Mouse (Mus musculus) embryonic facial prominence, embryonic 15.5 days (tissue): ENCODE measurements at regions not wholly inside any gene's neighbourhood (a gene's known extent, or its start where the extent isn't known, plus 50 kb on each side); places are given as distances from the start of the nearest gene placed in this dataset.

Source experiments
- ATAC-seq: fragments of 200-750 bp; cut with Nextera tagmentation; 2 replicates; pipeline ENCODE4 v1.8.0; 2017; ENCODE audit warnings: low read depth, moderate TSS enrichment; ENCODE audit not compliant: insufficient number of reproducible peaks, low FRiP score, low TSS enrichment
- H3K27ac ChIP-seq: fragments of 300-500 bp; sonication (generic); replicated peaks from 2 replicates; pipeline ENCODE4 v1.5.1; 2015; ENCODE audit warnings: mild to moderate bottlenecking, inconsistent platforms
- H3K27me3 ChIP-seq: fragments of 300-500 bp; sonication (generic); 2 replicates; pipeline ENCODE4 v1.6.1; 2015; ENCODE audit warnings: inconsistent platforms
- H3K36me3 ChIP-seq: fragments of 300-500 bp; sonication (generic); 2 replicates; pipeline ENCODE4 v1.6.1; 2015; ENCODE audit warnings: mild to moderate bottlenecking, inconsistent platforms
- H3K4me1 ChIP-seq: fragments of 300-500 bp; sonication (generic); 2 replicates; pipeline ENCODE4 v1.6.1; 2015; ENCODE audit warnings: inconsistent platforms
- H3K4me2 ChIP-seq: fragments of 300-500 bp; sonication (generic); replicated peaks from 2 replicates; pipeline ENCODE4 v1.6.1; 2015; ENCODE audit warnings: mild to moderate bottlenecking, inconsistent platforms
- H3K4me3 ChIP-seq: fragments of 300-500 bp; sonication (generic); replicated peaks from 2 replicates; pipeline ENCODE4 v1.5.1; 2015; ENCODE audit warnings: mild to moderate bottlenecking, inconsistent platforms
- H3K9ac ChIP-seq: fragments of 300-500 bp; sonication (generic); 2 replicates; pipeline ENCODE4 v1.6.1; 2015; ENCODE audit warnings: inconsistent platforms
- H3K9me3 ChIP-seq: fragments of 300-500 bp; sonication (generic); replicated peaks from 2 replicates; pipeline ENCODE4 v1.6.1; 2016; ENCODE audit warnings: inconsistent platforms
- WGBS: fragments of 180-500 bp; shearing (Covaris S2); methylation state at CpG from one replicate; pipeline ENCODE4 v1.1.7; 2015; 5-methylcytosine and 5-hydroxymethylcytosine counted together

DNA sequence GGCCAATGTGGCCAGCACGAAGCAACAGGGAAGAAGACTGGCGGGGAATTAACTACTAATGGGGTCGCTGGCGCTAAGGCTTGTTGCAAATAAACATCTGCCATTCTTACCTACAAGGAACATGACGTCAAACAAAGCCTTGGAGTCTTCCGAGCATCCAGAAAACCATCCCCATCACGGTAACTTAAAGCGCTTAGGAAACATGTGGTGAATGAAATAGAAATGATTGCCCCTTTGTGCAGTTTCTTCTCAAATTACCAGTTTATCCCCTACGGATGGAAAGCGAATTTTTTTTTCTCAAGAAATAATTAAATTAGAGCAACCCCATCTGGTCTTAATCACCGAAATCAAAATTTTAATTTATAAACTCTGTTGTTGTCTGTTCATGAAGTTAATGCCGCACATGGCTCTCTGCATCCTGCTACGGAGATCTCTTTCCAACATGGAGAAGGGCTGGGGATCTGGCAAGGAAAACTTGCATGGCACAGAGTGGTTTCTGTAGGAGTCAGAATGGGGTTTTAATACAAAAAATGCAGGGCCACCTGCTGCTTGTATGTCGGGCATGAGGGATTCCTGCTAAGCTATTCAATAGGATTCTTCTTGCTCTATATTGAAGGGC, 694.9 kb downstream of the Utrn start:
- H3K27ac ChIP-seq = no peak overlapping the region
- no peak for ATAC-seq
- H3K4me3 ChIP-seq = no peak overlapping the region
- no peaks in the 10 kb centered on the region for H3K36me3 ChIP-seq
- H3K27me3 ChIP-seq = no peaks in the 10 kb centered on the region
- H3K9me3 ChIP-seq = no peaks in the 10 kb centered on the region
- H3K9ac ChIP-seq = no peak overlapping the region
- no peaks in the 10 kb centered on the region for H3K4me1 ChIP-seq
- 32% methylated on average over 14 of the region's 14 CpGs for WGBS
- no peak overlapping the region for H3K4me2 ChIP-seq

DNA sequence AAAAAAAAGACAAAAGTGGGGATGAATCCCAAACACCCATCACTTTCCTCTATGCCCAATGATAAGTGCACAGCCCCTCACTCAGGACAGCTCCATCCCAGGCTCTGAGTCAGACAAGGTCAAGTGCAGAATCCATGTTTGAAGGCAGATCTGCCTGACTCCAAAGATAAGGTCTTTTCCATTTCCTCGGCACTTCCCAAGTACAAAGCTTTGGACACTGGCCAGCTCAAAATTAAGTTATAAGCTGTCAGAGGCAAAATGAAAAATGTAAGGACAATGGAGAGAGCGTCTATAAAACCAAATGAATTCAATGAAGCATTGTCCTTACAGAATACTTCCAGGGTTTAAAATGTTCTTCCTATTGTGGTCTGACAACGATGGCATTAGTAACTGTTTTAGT, 694.0 kb downstream of the Utrn start:
- no peak overlapping the region for H3K4me2 ChIP-seq
- no peak overlapping the region for H3K27ac ChIP-seq
- no peaks in the 10 kb centered on the region for H3K9me3 ChIP-seq
- no peaks in the 10 kb centered on the region for H3K4me1 ChIP-seq
- WGBS = 56% methylated on average over 3 of the region's 3 CpGs
- no peak for ATAC-seq
- no peak overlapping the region for H3K4me3 ChIP-seq
- H3K9ac ChIP-seq = no peak overlapping the region
- no peaks in the 10 kb centered on the region for H3K27me3 ChIP-seq
- no peaks in the 10 kb centered on the region for H3K36me3 ChIP-seq

DNA sequence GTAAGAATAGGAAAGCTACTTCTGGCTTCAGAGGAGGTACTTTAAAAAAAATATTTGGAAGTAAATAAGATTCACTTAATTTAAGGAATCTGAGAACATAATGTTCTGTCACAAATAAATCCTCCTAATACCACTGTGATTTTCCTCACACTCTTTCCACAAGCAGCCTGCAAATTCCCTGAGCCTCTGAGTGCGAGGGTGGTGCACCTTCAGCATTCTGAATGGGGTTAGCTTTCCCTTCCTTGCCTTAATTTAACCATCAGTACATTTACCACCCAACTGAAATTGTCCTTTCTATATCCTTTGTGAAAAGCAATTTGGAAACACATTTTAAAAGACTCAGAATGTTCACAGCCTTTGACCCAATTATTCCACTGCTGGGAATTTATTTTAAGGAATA, 691.7 kb downstream of the Utrn start:
- no peaks in the 10 kb centered on the region for H3K9me3 ChIP-seq
- H3K9ac ChIP-seq = no peak overlapping the region
- H3K4me3 ChIP-seq = no peak overlapping the region
- H3K27me3 ChIP-seq = no peaks in the 10 kb centered on the region
- no peak overlapping the region for H3K4me2 ChIP-seq
- ATAC-seq = no peak
- no peaks in the 10 kb centered on the region for H3K36me3 ChIP-seq
- H3K4me1 ChIP-seq = no peaks in the 10 kb centered on the region
- 59% methylated on average over 1 of the region's 1 CpGs for WGBS
- no peak overlapping the region for H3K27ac ChIP-seq

- no peaks in the 10 kb centered on the region for H3K27me3 ChIP-seq
- H3K4me3 ChIP-seq = no peak overlapping the region
- no peaks in the 10 kb centered on the region for H3K36me3 ChIP-seq
- H3K9me3 ChIP-seq = no peaks in the 10 kb centered on the region
- H3K4me2 ChIP-seq = no peak overlapping the region
- H3K27ac ChIP-seq = no peak overlapping the region
- H3K9ac ChIP-seq = no peak overlapping the region
- no peak for ATAC-seq
- no peaks in the 10 kb centered on the region for H3K4me1 ChIP-seq
- 78% methylated on average over 4 of the region's 4 CpGs for WGBS
Observed at GRCm38 (mm10) chr10:12180965-12181364, 688.2 kb downstream of the Utrn start.

DNA sequence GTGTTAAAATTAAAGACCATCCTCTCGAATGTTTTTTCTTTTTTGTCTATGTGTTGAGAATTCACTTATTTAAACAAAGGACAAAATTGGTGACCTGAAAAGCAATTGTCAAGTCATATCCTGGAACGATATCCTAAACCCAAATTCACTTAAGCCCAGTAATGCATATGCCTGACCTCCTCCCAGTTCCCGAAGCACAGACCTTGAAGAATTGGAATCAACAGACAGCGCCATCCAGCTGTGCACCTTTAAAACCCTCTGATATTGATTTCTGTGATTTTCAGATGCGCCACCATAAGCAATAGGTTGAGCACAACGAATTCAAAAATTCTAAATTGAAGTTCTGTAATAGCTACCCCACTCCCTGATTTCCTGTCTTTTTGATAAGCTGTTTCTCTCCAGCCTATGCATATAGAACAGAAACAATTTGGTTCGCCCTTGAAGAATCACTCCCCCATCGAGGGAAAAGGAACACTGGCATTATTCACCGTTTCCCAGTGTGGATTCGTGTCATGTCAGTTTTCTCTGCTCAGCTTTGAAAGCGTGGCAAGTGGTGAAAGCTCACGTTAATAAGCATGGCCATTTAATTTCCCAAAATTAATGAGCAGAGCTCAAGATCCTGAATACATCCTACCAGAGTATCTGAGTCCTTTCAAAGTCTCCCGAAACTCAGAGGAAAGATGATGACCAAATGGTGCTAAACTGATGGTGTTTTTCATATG, 682.1 kb downstream of the Utrn start:
- Histone ChIP-seq H3K36me3 (no peaks in the 10 kb centered on the region), H3K27ac (no peak overlapping the region), H3K9ac (no peak overlapping the region), H3K9me3 (no peaks in the 10 kb centered on the region), H3K4me3 (no peak overlapping the region), H3K4me1 (no peaks in the 10 kb centered on the region), H3K4me2 (no peak overlapping the region), H3K27me3 (no peaks in the 10 kb centered on the region)
- WGBS = 72% methylated on average over 13 of the region's 13 CpGs
- ATAC-seq = no peak

- no peak overlapping the region for H3K9ac ChIP-seq
- whole genome bisulfite sequencing = 77% methylated on average over 8 of the region's 8 CpGs
- no peaks in the 10 kb centered on the region for H3K36me3 ChIP-seq
- H3K4me2 ChIP-seq = no peak overlapping the region
- H3K27ac ChIP-seq = no peak overlapping the region
- ATAC-seq = no peak
- H3K9me3 ChIP-seq = no peaks in the 10 kb centered on the region
- no peak overlapping the region for H3K4me3 ChIP-seq
- H3K27me3 ChIP-seq = no peaks in the 10 kb centered on the region
- no peaks in the 10 kb centered on the region for H3K4me1 ChIP-seq
Observed at GRCm38 (mm10) chr10:12187669-12188342, 681.4 kb downstream of the Utrn start.

DNA sequence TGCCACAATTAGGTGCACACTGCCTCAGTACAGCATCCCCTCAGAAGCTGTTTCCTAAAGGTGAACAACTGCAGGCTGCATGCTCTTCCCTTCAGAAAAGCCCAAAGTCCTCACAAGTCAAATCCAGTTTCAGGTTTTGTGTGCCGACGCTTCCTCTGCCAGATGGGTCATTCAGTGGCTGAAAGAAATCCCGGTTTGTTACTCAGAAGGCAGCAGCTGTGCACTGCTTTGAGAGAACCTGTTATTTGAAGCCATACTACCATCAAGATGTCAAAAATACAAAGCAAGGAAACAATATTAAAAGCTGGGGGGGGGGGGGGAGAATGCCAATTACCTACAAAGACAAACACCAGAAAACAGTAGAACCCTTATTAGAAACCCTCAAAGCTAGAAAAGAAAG, 678.7 kb downstream of the Utrn start:
- no peak for ATAC-seq
- Histone ChIP-seq H3K4me1 (no peaks in the 10 kb centered on the region), H3K4me2 (no peak overlapping the region), H3K9ac (no peak overlapping the region), H3K9me3 (no peaks in the 10 kb centered on the region), H3K27me3 (no peaks in the 10 kb centered on the region), H3K27ac (no peak overlapping the region), H3K4me3 (no peak overlapping the region), H3K36me3 (no peaks in the 10 kb centered on the region)
- WGBS = 54% methylated on average over 3 of the region's 3 CpGs

DNA sequence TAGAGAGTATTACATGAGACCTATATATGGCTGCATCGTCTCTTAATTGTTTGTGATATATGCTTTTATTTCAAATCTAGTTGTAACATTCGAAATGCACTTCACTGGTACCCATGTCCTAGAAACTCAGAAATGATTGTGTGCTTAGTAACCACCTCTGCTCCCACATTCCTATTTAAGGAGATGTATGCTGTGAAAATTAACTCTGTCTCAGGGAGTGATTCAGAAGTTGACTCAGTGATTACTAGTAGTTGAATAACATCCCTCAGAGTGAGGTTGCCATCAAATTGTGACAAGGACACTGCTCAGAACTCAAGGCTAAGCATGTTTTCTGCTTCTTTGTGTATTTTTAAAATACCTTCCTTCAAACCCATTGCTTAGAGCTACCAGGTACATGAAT, 661.9 kb downstream of the Utrn start:
- no peak overlapping the region for H3K27ac ChIP-seq
- H3K4me3 ChIP-seq = no peak overlapping the region
- H3K9ac ChIP-seq = no peak overlapping the region
- no peaks in the 10 kb centered on the region for H3K4me1 ChIP-seq
- H3K4me2 ChIP-seq = no peak overlapping the region
- H3K36me3 ChIP-seq = no peaks in the 10 kb centered on the region
- ATAC-seq = no peak
- WGBS = 85% methylated on average over 2 of the region's 2 CpGs
- H3K9me3 ChIP-seq = no peaks in the 10 kb centered on the region
- no peaks in the 10 kb centered on the region for H3K27me3 ChIP-seq

GRCm38 (mm10) chr10:12210181-12210580, 659.0 kb downstream of the Utrn start:
- H3K4me1 ChIP-seq = no peaks in the 10 kb centered on the region
- WGBS = 89% methylated on average over 2 of the region's 2 CpGs
- H3K9ac ChIP-seq = no peak overlapping the region
- ATAC-seq = no peak
- H3K27ac ChIP-seq = no peak overlapping the region
- no peak overlapping the region for H3K4me2 ChIP-seq
- H3K27me3 ChIP-seq = no peaks in the 10 kb centered on the region
- H3K36me3 ChIP-seq = no peaks in the 10 kb centered on the region
- no peak overlapping the region for H3K4me3 ChIP-seq
- H3K9me3 ChIP-seq = no peaks in the 10 kb centered on the region

DNA sequence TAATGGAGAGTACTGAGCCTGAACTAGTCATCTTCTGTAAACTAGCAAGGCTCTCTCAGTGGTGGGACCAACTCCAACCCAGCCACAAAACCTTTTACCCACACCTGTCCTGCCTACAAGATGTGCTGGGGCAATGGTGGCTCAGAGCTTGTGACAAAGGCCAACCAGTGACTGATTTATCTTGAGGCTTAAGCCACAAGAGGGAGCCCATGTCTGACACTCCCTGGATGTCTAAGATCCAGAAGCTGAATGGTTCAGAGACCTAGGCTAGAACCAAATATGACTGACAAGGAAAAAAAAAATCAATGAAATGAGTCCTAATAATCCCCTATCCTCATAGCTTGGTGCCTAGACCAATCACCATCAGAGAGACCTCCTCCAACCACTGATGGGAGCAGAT, 650.3 kb downstream of the Utrn start:
- Histone ChIP-seq H3K36me3 (no peaks in the 10 kb centered on the region), H3K4me2 (no peak overlapping the region), H3K4me3 (no peak overlapping the region), H3K9ac (no peak overlapping the region), H3K27ac (no peak overlapping the region), H3K27me3 (no peaks in the 10 kb centered on the region), H3K9me3 (no peaks in the 10 kb centered on the region), H3K4me1 (no peaks in the 10 kb centered on the region)
- ATAC-seq = no peak

DNA sequence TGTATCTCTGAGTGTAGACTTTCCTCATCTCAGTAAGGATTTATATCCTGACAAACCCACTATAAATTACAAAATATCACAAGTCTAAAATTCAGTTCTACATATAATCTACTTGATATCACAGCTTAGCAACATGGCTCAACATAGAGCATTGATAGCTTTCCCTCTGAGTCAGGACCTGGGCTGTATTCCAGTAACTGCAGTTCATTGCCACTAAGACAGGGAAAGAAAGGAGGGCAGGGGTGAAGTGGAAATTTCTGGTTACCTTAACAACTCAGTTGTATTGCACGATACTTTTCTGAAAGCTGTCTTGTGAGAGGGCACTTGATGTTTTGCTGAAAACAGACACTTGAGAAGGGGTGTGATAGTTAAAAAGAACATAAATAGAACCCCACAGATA, 635.0 kb downstream of the Utrn start:
- ATAC-seq = no peak
- no peak overlapping the region for H3K4me2 ChIP-seq
- H3K27me3 ChIP-seq = no peaks in the 10 kb centered on the region
- H3K36me3 ChIP-seq = no peaks in the 10 kb centered on the region
- no peak overlapping the region for H3K4me3 ChIP-seq
- 91% methylated on average over 1 of the region's 1 CpGs for WGBS
- no peaks in the 10 kb centered on the region for H3K9me3 ChIP-seq
- H3K4me1 ChIP-seq = no peaks in the 10 kb centered on the region
- H3K9ac ChIP-seq = no peak overlapping the region
- no peak overlapping the region for H3K27ac ChIP-seq

DNA sequence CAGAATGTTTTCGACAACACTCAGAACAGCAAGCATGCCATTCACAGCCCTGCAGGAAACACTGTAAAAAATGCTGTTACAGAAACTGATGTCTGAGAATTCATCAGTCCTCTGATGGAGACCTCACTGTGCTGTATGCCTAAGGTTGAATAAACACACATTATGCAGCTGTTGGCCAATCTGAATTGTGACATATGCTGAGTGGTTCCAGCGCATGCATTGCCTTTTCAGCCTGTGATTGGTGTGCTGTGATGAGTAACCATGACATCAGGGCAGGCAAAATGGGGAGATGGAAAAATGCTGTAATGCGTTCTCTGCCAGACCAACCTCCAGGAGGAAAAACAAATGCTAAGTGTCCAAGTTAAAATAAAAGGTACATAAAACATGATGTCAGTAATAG, 620.3 kb downstream of the Utrn start:
- H3K36me3 ChIP-seq = no peaks in the 10 kb centered on the region
- H3K9ac ChIP-seq = no peak overlapping the region
- H3K27me3 ChIP-seq = no peaks in the 10 kb centered on the region
- no peak for ATAC-seq
- no peak overlapping the region for H3K4me2 ChIP-seq
- no peaks in the 10 kb centered on the region for H3K9me3 ChIP-seq
- H3K4me3 ChIP-seq = no peak overlapping the region
- H3K4me1 ChIP-seq = no peaks in the 10 kb centered on the region
- H3K27ac ChIP-seq = no peak overlapping the region
- 67% methylated on average over 3 of the region's 3 CpGs for WGBS
